Mouse (Mus musculus) lung, adult 10 weeks (tissue): Measurements from ENCODE around the gene Prlh. TPM values are rescaled to one million over a fixed set of nuclear protein-coding genes. Genes with fewer than 3 reads are reported as not detected.

Experiments
- polyA plus RNA-seq: library from polyadenylated mRNA; stranded (reverse); fragments of 350-450 nt; fragmentation: Illumina TruSeq; extraction: RNeasy Lipid Tissue Mini Kit (QIAGEN cat#74804); gene quantifications from one replicate; pipeline ENCODE4 v1.2.3, GENCODE M21; 2014; ENCODE audit warnings: low read depth, low replicate concordance; ENCODE audit not compliant: insufficient read depth

Prlh gene
- polyA plus RNA-seq = not detected

GRCm38 (mm10) chr1:90952808-90953207, at the start of gene Prlh:
Gene Prlh, plus strand, starts transcription at chr1:90953108.

GRCm38 (mm10) chr1:90914948-90915569, 37.8 kb upstream of the Prlh start, which contains the start of gene Mlph:
Gene Mlph, plus strand, starts transcription at chr1:90915085.

DNA sequence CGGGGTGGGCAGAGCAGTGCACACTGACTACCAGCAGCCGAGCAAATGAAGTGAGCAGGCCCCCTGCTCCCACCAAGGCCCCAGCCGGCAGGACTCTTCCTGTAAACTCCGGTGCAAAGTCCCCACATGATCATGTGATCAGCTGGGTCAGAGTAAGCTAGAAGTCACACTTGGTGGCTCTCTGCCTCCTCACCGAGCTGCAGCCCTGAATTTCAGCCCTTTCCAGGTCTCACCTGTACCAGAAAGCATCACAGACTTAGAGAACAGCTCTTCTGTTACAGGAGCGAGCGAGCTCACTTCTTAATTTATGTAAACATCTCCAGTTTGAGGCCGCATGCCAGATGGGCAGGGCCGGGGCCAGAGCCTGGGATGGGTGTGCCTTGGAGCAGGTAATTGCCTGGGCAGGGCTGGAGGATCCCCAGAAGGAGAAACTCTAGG, 16.5 kb downstream of the Prlh start, which contains the start of gene Rab17:
Rab17 (minus strand) TSS at position 315 of the 438 bp plus-strand sequence.

GRCm38 (mm10) chr1:90998268-90998890, 45.5 kb downstream of the Prlh start, which contains the start of gene Lrrfip1:
Gene Lrrfip1, plus strand, starts transcription at chr1:90998737.

Other genes with a start within 250 kb of the Prlh start
- 29.8 TPM for gene Col6a3, start 109.1 kb upstream of the Prlh start, polyA plus RNA-seq
- 5.9 TPM for gene Mlph, start 38.0 kb upstream of the Prlh start, polyA plus RNA-seq
- 2.3 TPM for gene Rab17, start 16.6 kb downstream of the Prlh start, polyA plus RNA-seq
- 51.1 TPM for gene Lrrfip1, start 45.6 kb downstream of the Prlh start, polyA plus RNA-seq
- not detected for gene Rbm44, start 192.0 kb downstream of the Prlh start, polyA plus RNA-seq
- 32.9 TPM for gene Ramp1, start 226.7 kb downstream of the Prlh start, polyA plus RNA-seq